Mouse (Mus musculus) CD4-positive helper T cell, adult 2 months (primary cell): ENCODE data around the gene Bag5.

Experiments used
- DNase-seq: peaks from one replicate; pipeline ENCODE4 v3.0.0-alpha.2; 2012; ENCODE audit warnings: low read depth, missing footprints, low spot score

Bag5 gene

DNA sequence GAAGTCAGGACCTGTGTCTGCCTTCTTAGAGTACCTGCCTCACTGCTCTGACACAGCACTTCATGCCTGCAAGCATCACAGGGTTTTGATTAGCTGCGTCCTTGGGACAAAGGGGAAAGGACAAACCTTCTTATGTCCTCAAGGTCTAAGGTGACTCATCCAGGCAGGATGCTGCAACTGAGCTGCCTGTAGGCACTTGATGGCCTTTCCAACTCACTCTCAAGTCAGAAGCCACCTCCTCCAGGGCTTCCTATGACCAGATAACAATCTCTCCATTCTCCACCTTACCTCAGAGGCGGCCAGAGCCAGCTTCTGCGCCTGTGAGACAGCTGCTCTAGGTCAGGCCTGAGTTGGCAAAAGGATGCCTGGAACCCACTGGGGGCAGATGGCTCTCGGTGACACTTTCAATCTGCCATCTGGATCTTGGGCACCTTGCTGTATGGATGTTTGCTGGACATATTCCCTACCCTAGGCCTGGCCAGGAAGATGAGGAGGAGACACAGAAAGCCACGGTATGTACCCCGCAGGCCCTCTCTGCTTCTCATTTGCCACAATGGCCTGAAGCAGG, 14.6 kb downstream of the Bag5 start:
- DNase-seq, result no peak

DNA sequence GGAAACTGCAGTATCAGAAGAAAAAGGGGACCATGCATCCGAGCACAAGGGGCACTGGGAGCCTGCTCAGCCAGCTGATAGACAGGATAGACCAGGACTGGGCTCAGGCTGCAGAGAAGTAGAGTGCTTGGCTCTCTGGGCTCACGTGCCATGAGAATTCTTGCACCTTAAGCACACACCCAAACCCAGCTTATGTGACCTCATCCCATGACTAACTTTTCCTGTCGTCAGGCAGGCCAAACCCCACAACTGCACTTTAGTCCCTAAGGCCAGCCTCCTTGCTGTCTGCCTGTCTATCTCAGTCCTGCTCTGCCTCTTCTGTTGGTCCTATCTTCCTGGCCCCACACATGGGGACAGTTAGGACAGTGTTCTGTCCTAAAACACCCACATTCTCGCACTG, 15.3 kb downstream of the Bag5 start:
- no peak for DNase-seq

DNA sequence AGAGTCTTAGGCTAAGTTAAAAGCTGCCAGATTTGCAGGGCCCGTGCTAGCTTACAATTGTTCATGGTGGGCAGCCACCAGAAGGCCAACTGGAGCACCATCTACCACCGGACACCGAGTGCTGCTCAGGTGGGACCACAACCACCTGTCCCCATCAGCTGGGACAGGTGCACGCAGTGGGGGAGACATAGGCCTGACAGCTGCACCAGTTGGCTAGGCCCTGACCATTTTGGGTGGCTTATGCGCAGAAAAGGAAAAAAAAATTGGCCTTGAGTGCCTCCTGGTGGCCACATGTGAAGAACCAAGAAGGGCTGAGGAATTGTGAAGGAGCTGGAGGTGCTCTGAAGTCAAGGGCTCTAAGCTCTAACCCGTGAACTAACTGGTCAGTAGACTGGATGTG, 16.8 kb downstream of the Bag5 start:
- DNase-seq, result peak; percentile 83

- no peak for DNase-seq
Measured at GRCm38 (mm10) chr12:111694880-111695804, 17.9 kb downstream of the Bag5 start.

DNA sequence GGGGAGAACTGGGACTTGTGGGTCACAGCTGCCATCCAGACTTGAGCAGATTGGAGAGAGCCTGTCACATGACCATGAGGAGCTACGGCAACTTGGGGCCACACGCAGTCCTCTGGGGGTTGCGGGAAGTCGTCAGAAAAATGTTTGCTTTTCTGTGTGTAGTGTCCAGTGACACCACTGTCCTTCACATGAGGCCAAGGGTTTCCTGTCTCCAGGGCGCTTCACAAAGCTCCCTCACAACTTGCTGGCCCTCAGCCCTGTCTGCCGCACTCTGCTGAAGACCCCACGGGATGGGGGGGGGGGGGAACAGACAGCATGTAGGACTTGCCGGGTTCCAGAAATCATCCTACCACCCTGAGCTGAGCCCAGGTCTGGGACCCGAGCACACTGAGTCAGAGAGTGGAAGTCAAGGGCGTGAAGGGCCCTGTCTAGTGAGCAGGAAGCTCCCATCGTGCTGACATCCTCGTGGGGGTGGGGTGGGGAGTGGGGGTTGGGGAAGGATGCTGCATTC, 18.7 kb downstream of the Bag5 start:
- DNase-seq, result peak; percentile 49

DNA sequence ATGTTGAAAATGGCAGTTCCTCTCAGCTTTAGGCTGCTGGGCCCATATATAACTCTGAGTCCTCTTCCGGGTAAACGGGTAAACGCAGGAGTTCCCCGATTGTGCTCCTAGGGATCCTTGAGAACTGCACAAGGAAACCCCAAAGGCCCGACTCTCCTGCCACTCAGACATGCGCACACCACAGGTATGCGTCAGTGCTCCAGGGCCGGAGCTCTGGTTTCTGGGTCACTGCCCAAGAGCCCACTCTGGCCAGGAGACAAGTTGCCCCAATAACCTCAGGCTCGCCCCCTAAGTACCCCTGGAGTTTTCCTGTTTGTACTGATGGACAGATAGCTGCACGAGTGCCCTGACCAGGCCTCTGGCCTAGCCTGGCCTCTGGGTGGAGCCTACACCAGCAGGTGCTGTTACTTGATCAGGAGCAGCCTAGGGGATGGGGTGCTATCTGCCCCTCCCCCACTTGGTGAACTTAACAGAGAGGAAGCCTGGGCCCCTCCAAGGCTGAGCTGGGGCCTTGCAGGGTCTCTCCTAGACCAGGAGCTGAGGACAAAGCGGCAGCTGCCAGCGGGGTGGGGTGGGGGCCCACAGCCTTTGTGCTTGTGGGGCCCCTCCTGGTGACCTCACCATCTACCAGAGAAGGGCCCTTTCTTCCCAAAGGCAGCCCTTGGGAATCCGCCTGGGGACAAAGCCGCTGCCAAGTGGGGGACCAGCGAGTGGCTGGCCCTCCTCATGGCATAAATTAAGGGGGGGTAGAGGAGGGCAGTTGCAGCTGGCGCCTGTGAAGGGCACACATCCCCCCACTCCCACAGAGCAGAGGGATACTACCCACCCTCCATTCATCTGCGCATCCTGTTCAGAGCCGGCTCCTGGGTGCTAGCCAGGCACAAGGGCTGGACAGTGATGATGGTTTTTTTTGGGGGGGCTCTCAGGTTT, 19.5 kb downstream of the Bag5 start:
- DNase-seq, result no peak

GRCm38 (mm10) chr12:111692899-111693298, 20.2 kb downstream of the Bag5 start:
- no peak for DNase-seq

- DNase-seq, result peak; percentile 84
Measured at GRCm38 (mm10) chr12:111691346-111691872, 21.6 kb downstream of the Bag5 start.

DNA sequence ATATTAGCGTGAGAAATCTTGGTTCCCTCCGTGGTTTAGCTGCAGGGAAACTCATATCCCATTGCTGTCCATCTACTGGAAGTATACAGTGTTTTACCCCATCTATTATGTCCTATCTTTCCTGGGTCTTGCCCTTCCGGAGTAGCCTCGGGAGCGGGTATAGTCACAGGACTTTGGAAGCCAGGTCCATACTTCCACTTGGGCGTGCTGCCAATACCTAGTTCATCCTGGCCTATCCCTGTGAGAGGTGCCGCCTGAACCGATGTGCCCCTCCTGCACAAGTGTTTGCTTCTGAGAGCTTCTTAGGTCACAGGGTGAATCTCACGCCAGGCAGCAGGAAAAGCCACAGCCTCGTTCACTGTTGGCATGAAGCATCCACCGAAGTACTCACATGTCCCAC, 23.6 kb downstream of the Bag5 start:
- DNase-seq, result no peak

DNA sequence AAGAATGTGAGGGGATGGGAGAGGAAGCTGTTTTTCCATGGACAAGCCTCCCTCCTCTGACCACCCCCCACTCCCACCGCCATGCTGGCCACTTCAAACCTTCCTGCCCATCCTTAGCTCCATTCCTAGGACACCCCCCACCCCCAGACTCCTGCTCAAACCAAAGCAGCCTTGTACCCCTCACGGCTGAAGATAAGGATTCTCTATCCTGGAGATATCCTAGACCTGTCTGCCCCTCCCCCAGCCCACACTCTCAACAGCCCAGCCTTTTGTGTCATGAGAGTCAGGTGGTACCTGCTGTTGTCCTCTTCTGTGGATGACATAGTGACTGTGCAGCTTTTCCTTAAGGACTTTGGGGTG, 25.0 kb downstream of the Bag5 start:
- DNase-seq, result no peak

DNA sequence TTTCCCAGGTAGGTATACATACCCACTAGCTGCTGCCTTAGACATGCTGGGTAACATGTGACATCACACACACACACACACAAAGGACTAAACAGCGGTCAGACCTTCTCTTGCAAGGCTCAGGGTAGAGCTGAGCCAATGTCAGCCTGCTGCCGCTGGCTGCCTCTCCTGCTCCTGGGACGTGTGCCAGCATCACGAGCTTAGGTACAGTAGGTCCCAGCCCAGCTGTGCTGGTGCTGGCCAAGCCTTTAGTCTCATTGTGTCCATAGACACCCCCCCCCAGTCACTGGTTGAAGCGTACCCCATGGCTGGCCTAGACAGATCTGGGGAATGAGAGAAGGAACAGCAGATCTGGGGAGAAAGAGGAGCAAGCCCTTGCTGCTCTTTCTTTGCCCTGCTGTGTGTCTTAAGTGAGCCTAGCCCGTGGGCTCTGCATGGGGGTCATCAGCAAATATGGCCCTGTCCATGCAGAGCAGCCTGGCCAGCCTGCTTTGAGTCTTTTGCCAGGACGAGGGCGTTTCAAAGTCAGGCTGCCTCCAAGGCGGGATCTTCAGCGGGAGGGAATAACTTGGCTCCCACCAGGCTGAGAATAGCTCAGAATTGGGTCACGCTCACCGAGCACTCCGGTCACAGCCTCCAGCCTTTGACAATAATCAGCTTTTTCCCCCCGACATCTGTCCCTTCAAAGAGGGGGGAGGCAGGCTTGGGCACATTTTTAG, 25.5 kb downstream of the Bag5 start:
- DNase-seq, result no peak

- no peak for DNase-seq
Measured at GRCm38 (mm10) chr12:111686390-111686789, 26.7 kb downstream of the Bag5 start.

- DNase-seq, result no peak
Measured at GRCm38 (mm10) chr12:111682806-111683205, 30.3 kb downstream of the Bag5 start.

- no peak for DNase-seq
Measured at GRCm38 (mm10) chr12:111682003-111682402, 31.1 kb downstream of the Bag5 start.

- DNase-seq, result no peak
Measured at GRCm38 (mm10) chr12:111681305-111681704, 31.8 kb downstream of the Bag5 start.

GRCm38 (mm10) chr12:111680661-111681060, 32.4 kb downstream of the Bag5 start:
- no peak for DNase-seq

DNA sequence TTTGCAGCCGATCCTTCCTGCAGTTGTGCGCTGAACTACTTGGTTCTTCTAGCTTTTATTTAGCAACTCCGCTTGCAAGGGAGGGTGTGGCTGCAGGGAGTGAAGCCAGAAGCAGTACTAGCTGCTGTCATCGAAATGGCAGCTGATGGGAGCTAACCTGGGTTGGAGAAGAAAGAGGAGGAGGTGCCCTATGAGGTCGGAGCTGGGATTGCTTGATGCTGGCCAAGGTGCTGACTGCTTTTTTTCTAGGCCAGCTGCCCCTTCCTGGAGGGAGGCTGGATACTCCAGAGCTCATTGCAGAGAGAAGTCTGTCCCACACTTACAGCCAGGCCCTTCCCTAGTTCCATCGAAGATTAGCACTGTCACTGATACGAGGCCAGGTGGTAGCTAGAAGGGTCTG, 34.1 kb downstream of the Bag5 start:
- DNase-seq, result no peak

GRCm38 (mm10) chr12:111678670-111678933, 34.5 kb downstream of the Bag5 start:
- DNase-seq, result no peak

DNA sequence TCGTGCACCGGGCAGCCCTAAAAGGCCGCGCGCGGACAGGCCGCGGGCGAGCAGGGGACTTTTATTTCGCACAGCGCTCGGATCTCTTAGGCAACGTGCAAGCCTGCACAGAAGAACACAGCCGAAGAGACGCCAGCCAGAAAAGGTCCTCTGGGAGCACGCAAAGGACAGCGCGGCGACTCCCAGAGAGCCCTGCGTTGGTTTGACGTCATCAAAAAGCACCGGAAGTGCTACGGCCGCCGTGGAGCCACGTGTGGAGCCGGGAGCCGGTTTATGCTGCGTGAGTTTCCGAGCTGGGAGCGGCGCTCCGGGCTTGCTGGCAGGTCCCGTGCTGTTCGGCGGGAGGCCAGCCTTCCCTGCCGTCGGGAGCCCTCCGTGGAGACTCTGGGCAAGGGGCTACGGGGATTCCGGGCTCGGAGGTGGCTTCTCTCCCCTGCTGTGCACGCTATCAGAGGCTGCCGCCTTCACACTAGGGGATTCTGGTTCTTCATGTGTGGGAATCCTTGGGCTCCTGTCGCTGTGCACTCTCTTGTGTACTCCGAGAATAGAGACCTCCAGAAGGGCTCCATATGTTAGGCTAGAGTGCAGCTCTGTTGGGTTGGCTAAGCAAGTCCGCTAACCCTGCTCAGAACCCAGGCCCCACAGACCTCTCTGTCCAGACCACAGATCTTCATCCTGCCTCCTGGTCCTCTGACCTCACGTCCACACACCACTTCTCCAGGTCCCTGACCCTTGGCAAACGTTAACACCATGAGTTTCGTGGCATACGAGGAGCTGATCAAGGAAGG, 35.0 kb downstream of the Bag5 start, which contains the start of gene Trmt61a:
Gene Trmt61a (plus strand): TSS at position 224 of the 788 bp plus-strand sequence.
- peak; percentile 92 for DNase-seq

GRCm38 (mm10) chr12:111677421-111677820, 35.6 kb downstream of the Bag5 start:
- no peak for DNase-seq
